Mouse (Mus musculus): Measurements from ENCODE around the gene B3galt4.
"Not testable (repeated sequence)": the region's sequence is repeated elsewhere in the genome, so short reads cannot be mapped to it uniquely, and the experiment has no call there.

The B3galt4 gene

DNA sequence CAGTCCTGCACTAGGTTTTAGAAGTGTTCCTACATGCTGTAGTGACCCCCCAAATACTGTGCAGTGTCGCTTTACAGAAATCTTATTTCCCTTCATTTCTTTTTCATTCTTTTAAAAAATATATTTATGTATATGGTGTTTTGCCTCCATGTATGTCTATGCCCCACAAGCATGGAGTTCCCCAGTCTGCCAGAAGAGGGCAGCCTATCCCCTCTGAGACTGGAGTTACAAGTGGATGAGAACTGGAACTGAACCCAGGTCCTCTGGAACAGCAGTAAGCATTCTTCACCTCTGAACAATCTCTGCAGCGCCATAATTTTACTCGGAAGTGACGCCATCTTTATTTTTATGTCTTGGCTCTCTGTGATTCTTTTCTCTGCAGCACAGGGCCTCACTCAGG is 18.1 kb upstream of the B3galt4 start:
- in situ Hi-C loops (cut with MboI, MseI) = no loop called here

DNA sequence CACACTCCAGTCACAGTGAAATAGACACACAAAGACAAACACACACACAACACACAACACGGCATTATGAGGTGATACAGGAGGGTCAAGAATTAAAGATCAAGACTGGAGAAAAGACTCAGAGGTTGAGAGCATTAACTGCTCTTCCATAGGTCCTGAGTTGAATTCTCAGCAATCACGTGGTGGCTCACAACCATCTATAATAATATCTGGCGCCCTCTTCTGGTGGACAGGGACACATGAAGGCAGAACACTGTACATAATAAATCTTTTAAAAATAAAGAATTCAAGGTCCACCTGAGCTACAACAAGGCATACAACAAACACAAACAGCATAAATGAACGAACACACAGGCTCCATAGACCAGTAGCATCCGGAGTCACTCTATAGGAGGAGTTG is 17.6 kb upstream of the B3galt4 start:
- in situ Hi-C loops (cut with MboI, MseI) = no loop called here

DNA sequence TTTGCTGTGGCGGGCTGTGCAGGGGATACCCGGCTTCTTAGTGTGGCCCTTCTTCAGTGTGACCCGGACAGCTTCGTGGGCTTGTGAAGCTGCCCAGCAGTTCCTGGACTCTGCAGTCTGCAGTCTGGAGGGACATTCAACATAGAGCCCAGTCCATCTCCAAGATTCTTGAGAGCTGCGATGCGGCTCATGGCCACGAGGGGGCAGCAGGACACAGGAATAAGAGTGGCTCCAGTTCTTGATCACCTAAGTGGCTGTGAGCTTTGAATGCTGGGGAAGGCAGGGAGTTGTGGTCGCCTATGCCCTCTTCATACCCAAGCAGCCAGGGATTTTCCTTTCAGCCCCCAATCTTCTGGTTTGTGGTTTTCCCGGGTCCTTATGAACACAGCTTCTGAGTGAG is 17.2 kb upstream of the B3galt4 start:
- in situ Hi-C loops (cut with MboI, MseI) = no loop called here

DNA sequence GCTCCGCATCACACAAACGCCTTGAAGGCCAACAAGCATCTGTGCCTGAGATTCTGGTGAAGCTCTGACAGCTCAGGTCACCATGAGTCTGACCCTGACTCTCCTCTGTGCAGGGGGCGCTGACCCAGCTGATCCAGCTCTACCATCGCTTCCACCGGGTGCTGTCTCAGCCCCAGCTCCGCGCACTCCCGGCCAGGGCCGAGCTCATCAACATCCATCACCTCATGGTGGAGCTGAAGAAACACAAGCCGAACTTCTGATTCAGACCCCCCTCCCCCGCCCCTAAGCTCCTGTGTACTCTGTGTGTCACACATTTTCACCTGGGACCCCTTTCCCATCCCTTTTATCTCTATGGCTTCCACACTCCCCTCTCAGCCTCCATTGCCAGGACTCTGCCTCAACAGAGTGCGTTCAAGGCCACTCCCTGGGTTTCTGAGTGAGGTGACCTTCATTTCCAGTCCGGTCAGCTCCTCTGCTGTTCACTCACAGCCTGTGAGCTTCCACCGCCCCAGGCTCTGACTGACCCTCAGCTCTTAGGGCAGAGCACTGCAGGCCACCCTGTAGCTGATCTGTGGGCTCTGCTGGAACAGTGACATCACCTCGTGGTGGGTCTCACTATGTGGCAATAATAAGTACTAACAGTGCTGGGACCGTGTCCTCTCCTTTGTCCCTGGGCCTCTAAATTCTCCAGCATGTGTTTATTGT is 14.7 kb upstream of the B3galt4 start:
- in situ Hi-C loops (cut with MboI, MseI) = no loop called here

DNA sequence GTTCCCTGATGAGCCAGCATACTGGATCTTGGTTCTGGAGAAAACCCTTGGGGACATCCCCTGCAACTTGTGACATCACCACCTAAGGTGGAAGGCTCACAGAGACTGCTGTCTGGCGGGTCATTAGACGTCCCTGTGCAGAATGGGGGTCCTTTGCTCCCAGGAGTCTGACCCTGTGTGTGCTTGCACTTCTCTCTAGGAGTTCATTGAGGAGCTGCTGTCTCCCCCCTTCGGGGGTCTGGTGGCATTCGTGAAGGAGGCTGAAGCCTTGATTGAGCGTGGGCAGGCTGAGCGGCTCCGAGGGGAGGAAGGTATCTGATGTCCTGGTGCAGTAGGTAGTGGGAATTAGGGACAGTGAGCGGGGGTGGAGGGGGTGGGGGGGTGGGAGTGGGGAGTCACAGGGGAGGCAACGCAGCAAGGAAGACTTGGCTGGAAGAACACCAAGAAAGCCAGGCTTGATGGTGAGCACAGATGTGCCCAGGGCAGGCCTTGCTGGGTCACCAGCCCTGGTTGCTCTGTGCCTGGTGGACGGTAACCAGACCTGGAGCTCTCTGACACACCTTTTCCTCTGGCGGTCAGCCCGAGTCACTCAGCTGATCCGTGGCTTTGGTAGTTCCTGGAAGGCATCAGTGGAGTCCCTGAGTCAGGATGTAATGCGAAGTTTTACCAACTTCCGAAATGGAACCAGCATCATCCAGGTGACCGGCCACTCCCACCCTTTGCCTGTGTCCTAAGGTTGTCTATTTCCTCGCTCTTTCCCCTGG is 14.0 kb upstream of the B3galt4 start:
- in situ Hi-C loops (cut with MboI, MseI) = no loop called here

DNA sequence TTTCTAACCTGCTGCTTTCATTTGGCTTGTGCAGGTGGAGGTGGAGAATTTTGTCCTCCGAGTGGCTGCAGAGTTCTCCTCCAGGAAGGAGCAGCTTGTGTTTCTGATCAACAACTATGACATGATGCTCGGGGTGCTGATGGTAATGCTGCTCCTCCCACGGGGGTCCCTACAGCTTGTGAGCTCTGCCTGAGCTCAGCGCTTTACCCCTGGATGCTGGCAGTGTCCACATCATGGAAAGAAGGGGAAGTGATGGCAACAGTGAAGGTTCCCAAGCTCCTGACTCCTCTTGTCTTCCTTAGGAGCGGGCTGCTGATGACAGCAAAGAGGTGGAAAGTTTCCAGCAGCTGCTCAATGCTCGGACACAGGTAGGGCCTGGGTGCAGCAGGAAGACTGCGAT is 11.6 kb upstream of the B3galt4 start:
- in situ Hi-C loops (cut with MboI, MseI) = loop anchor here in 1 of 2 experiments (5.0 kb wide), 1 partner anchor 811 kb away; no protein-coding TSS in a partner anchor

DNA sequence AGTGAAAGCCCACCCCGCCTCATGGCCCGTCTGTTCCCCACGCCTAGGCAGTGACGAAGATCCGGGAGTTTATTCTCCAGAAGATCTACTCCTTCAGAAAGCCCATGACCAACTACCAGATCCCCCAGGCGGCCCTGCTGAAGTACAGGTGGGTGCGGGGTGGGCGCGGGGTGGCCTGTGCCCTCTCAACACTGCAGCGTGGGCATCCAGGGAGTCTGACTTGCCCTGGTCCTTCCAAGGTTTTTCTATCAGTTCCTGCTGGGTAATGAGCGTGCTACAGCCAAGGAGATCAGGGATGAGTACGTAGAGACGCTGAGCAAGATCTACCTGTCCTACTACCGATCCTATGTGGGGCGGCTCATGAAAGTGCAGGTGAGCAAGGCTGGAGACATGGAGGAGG is 8.7 kb upstream of the B3galt4 start:
- in situ Hi-C loops (cut with MboI, MseI) = loop anchor here in 1 of 2 experiments (5.0 kb wide), 1 partner anchor 808 kb away; no protein-coding TSS in a partner anchor

DNA sequence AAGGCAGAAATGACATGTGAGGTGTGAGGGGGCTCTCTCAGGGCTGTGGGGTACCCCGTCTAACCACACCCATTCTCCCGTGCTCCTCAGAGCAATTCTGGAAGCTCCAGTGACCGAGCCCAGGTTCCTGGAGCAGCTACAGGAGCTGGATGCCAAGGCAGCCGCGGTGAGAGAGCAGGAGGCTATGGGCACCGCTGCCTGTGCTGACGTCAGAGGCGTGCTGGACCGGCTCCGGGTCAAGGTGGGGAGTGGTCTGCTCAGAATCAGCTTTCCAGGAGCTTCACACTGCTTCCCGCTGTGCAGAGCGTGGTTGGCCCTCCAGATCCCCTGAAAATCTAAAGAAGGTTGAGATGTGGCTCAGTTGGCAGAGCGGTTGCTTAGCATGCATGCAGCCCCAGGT is 7.8 kb upstream of the B3galt4 start:
- in situ Hi-C loops (cut with MboI, MseI) = no loop called here

DNA sequence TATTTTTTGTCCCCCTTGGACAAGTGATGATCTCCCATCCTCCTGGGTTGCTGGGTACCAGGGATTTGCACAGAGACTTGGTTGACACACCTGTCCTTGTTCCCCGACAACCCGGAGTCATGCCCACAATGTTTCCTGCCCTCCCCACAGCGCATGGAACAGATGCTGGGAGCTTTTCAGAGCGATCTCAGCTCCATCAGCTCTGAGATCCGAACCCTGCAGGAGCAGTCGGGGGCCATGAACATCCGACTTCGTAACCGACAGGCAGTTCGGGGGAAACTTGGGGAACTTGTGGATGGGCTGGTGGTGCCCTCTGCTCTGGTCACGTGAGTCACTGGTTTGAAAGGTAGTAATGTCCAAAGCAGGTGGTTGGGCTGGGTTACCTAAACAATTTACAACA is 7.2 kb upstream of the B3galt4 start:
- in situ Hi-C loops (cut with MboI, MseI) = no loop called here

DNA sequence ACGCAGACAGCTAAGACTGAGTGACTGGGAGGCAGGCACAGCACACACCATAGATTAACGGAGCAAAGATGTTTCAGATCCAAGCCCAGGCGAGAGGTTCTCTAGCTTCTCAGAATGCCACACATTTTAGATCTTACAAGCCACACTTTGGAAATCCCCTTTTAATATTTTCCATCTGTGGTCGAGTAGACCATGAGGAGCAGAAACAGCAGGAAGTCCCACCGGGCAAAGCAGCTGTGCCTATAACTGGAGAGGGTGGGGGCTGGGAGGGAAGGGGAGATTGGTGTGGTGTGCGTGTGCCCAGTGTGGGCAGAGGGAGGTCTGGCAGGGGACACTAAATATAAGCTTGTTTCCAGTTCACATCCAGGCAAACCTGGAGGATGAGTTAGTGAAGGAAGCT is 6.2 kb upstream of the B3galt4 start:
- in situ Hi-C loops (cut with MboI, MseI) = no loop called here

DNA sequence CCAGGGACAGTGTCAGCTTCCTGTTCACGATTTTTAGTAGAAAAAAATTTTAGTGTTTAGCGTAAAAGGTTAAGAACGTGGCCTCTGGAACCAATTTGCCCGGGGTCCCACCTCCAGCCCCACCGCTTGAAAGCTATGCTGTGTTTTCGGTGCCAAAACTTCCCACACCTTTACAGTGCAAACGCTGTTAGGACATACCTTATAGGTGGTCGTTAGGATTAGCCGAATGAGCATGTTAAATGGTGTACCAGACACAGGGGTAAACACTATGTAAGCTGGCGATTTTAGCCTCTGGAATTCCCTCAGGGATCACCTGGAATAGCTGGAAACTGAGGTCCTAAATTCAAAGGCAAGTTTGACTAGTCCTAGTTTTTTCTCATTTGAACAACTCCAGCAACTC is 5.0 kb upstream of the B3galt4 start:
- in situ Hi-C loops (cut with MboI, MseI) = no loop called here

DNA sequence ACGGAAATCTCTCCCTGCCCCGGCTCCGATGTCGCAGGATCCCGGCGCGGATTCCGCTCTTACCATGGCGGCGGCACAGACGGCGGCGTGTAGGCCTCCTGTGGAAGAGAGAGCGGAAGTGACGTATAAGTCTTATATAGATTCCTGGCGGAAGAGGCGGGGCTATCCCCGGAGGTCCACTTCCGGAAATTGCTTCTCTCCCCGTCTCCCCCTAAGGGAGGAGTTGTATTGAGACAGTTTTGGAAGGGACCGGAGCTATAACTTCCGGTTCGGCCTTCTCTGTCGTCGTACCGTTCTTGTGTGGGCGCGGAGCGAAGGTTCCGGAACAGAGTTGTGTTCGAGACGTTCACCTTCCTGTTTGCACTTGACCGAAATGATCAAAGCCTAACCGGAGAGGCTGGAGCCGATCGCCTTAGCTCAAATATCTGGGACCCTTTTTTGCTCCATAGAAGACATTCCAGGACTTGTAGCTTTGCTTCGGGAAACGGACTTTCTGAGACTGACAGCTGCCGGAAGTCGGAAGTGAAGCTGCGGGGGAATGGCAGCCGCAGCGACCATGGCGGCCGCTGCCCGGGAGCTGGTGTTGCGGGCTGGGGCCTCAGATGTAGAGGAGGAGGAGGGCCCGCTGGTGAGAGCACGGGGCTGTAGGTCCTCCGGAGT is 4.4 kb upstream of the B3galt4 start, which contains the start of the genes Vps52 and Rps18:
Gene Vps52, plus strand, starts transcription at position 258 of the 660 bp plus-strand sequence.
Gene Rps18, minus strand, starts transcription at position 447 of the 660 bp plus-strand sequence.
- in situ Hi-C loops (cut with MboI, MseI) = no loop called here

DNA sequence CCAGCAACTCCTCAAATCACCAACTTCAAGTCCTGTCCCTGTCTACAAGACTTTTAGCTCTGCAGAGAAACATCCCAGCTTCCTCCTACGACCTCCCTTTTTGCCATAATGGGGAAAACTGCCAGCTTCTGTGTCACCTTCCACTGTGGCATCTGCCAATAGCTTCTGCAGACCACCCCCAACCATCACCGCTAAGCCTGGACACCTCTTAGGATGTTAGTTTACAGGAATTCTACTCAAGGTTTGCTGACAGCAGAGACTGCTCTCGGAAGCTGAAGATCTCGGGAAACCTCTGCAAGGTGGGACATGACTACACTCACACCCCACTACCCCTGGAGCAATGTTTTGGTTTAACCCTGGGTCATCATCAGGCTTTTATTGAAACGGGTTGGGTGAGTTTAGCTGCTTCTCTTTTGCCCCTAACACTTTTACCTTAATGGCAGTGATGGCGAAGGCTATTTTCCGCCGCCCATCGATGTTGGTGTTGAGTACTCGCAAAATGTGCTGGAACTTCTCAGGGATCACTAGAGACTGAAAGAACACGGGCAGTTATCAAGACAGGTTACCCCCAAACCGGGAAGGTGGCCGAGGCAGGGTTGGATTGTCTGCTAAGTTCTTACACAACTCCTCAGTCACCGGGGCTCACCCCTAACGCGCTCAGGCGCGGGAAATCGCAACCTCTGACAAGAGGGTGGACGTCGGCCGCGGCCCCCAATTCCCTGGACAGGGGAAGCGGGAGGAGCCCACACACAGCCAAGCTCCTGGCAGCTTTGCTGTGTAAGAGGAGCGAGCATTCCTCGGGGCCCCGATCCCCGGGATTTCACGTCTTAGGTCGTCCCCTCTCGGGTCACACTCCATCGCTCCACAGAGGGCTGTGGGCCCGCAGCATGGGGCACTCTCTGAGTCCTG is 3.6 kb upstream of the B3galt4 start:
- in situ Hi-C loops (cut with MboI, MseI) = no loop called here

DNA sequence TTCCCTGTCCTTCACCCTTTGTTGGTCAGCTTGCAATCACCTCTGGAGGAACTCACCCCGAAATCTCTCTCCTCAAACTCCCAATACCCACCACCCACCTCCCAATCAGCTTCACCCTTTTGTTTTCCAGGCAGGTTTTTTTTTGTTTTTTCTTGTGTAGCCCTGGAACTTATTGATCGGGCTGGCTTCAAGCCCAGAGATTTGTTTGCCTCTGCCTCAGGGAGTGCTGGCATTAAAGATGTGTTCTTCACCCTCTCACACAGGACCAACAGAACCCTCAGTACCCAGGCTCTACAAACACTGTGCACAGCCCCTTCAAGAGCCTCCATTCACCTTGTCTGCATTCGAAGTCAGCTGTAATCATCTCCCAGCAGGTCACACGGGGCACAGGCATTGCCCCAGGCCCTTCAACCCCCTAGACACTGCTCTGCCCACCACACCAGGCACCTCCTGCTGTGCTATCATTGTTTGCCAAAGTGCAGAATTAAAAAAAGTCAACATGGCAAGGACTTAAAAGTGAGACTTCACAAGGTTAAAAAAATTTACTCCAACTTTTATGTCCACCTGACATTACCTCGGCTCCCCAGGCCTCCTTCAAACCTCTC is 2.8 kb upstream of the B3galt4 start:
- in situ Hi-C loops (cut with MboI, MseI) = no loop called here

DNA sequence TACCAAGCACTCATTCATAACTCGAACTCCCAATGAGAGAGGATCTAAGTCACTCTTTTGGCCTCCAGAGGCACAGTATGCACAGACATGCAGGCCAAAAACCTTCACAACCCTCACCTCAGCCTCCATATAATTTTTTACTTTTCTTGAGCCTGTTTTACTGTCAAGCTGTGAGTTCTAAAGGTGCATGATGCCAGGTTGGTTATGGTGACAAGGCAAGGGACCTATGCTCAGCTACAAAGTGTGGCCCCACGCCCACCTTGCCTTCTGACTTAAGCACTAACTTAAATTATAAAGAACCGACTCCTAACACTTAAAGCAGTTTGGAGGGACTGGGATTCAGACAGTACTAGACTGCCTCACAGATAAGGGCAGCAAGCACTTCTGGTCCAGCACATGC is 2.0 kb upstream of the B3galt4 start:
- in situ Hi-C loops (cut with MboI, MseI) = no loop called here

DNA sequence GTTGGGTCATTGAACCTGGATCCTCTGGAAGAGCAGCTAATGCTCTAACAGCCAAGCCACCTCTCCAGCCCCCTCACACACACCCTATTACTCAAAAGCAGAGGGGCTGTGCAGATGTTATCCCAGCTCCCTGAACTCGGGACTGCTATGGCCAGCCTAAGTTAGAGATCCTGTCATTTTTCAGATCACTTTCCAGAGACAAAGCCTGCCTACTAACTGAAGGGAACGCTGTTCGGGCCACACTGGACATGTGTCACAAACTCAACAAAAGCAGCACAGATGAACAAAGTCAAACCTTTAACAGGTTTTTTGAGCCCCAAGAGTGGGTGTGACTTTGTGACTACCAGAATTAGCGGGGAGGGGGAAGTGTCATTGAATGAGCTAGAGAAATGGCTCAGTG is 1.6 kb upstream of the B3galt4 start:
- in situ Hi-C loops (cut with MboI, MseI) = no loop called here

DNA sequence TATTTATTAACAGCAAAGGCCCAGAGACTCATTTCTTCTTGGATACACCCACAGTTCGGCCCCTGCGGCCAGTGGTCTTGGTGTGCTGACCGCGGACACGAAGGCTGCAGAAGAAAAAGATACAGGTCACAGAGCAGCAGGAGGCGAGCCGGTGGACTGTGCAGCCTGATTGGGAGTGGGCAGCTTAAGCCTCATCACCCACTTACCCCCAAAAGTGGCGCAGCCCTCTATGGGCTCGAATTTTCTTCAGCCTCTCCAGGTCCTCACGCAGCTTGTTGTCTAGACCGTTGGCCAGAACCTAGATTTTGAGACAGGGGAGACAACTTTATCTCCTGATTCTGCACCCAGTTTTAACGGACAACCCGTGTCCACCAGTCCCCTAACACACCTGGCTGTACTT is 727 bp upstream of the B3galt4 start:
- in situ Hi-C loops (cut with MboI, MseI) = not testable (repeated sequence)

DNA sequence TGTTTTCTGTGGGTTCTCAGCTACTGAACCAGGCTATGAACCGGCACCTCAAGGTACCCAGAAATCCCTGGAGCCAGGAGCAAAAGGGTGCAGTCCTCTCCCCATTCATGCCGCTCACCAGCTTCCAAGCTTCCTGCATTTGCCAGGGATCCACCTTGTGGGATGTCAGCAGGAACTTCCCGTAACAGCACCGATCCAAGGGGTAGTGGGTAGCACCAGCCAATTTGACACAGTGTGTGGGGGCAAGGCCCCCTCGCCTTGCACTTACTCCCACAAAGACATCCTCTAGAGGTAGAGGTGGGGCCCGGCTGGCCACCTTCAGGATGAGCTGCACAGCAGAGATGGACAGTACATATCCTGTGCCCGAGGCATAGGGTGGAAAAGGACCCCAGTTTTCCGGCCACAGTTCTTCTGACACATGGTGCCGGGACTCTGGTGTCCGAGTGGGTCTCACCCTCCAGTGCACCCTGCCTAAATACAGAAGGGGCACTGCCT is 1.1 kb downstream of the B3galt4 start:
- in situ Hi-C loops (cut with MboI, MseI) = no loop called here

DNA sequence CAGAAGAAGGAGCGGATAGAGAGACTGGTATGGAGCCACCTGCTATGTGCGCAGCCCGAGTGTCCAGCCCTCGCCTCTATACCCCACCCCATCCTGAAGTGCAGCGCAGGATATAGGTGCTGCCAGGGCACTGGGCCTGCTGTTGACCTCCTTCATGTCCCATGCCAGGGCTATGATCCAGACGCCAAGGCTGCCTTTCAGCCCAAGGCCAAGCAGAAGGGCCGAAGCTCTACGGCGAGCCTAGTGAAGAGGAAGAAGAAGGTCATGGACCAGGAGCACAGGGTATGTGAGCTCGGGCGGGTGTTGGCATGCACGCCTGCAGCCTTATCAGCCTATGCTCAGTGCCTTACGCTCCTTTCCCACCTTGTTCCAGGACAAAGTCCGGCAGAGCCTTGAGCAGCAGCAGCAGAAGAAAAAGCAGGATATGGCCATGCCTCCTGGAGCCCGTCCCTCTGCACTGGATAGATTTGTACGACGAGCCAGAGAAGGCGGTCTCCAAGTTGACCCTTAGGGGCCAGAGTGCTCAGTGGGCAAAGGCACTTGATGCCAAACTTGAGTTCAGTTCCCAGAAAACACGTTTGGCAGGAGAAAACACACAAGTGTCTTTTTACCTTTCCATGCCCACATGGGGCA is 2.3 kb downstream of the B3galt4 start:
- in situ Hi-C loops (cut with MboI, MseI) = no loop called here

Data from T-helper 17 cell (primary cell).